Mouse (Mus musculus): ENCODE data around the gene Dao.

Dao gene

GRCm38 (mm10) chr5:114028111-114028510, 24.6 kb downstream of the Dao start:
- H3K36me3 ChIP-seq (ENCODE audit: control insufficient read depth, insufficient read depth, low read length, poor library complexity, severe bottlenecking): no peaks in the 10 kb centered on the region
- DNase-seq (ENCODE audit: low read depth, low spot score): no peak
- H3K27me3 ChIP-seq (ENCODE audit: control insufficient read depth, insufficient read depth, low read length, poor library complexity, severe bottlenecking): no peaks in the 10 kb centered on the region; the same call in 1 of the 2 replicates

DNA sequence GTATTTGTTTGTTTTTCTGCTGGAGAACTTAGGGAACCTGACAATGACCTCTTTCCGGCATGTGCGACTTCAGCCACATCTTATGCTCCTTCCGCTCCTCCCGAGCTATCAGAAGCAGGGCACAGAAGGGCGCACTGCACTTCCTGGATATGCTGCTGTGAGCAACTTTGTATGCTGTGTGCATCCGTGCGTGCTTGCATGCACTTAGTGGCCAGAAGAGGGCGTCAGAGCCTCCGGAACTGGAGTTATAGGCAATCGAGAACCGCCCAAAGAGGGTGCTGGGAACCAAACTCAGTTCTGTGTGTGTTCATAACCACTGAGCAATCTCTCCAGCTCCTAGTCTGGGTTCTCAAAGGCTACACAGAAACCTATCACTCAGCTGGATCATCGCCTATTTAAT, 27.1 kb downstream of the Dao start:
- H3K27me3 ChIP-seq (ENCODE audit: control insufficient read depth, insufficient read depth, low read length, poor library complexity, severe bottlenecking): no peaks in the 10 kb centered on the region
- no peak for DNase-seq (ENCODE audit: low read depth, low spot score)
- H3K36me3 ChIP-seq (ENCODE audit: control insufficient read depth, insufficient read depth, low read length, poor library complexity, severe bottlenecking): no peaks in the 10 kb centered on the region

DNA sequence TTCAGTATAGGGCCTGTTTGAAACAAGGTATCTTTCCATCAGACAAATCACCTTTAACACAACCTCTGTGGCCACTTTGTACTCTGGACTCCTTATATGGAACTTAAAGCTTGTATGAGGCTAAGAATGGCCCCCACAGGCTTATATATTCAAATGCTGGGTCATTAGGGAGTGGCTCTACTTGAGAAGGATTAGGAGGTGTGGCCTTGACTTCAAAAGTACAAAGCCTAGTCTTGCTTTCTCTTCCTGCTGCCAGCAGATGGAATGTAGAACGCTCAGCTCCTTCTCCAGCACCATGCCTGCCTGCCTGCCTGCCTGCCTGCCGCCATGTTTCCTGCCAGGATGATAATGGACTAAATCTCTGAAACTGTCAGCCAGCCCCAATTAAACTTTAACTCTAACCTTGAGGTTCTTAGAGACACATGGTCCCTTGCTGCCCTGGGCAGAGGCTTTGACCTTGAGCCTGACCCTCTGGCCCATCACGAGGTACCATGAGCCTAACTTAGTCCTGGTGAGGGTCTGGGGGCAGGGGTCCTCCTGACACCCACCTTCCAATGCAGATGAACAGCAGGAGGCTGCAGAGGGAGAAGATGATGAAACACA, 28.8 kb downstream of the Dao start:
- DNase-seq (ENCODE audit: low read depth, low spot score): no peak
- no peaks in the 10 kb centered on the region for H3K36me3 ChIP-seq (ENCODE audit: control insufficient read depth, insufficient read depth, low read length, poor library complexity, severe bottlenecking)
- no peaks in the 10 kb centered on the region for H3K27me3 ChIP-seq (ENCODE audit: control insufficient read depth, insufficient read depth, low read length, poor library complexity, severe bottlenecking)

DNA sequence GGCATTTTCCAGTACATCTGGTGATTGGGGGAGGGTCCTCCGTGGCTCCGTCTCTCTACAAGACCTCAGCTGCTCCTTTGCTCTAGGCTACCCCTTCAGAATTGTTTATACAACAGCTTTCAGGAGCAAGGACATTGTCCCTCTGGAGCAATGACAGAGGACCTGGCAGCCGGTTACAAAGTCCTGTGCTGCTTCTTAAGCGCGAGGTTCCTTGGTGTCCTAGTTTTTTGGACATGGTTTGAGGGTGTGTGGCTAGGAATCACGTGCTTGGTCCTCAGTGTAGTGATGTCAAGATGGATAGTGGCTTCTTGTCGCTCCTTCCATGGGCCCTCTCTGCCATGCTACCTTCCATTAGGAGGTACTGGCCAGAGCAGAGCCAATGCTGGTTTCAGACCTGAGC, 30.9 kb downstream of the Dao start:
- no peak for DNase-seq (ENCODE audit: low read depth, low spot score)
- H3K27me3 ChIP-seq (ENCODE audit: control insufficient read depth, insufficient read depth, low read length, poor library complexity, severe bottlenecking): no peaks in the 10 kb centered on the region
- H3K36me3 ChIP-seq (ENCODE audit: control insufficient read depth, insufficient read depth, low read length, poor library complexity, severe bottlenecking): no peaks in the 10 kb centered on the region

DNA sequence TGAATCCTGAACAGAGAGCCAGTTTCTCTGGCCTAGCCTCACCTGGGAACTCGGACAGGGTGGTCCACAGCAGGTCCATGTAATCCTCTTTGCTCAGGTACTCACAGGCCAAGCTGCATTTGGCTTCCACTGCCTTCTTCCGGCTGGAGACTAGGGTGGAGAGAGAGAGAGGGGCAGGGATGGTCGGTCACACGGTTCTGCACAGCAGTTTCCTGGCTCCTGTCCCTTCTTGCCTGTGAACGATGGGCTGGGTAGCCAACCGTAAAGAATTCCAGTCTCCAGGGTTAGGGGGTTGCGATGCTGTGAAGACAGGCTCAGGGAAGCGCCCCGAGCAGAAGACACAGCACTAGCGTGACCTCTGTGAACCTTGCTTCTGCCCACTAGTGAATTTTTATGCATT, 31.6 kb downstream of the Dao start:
- H3K27me3 ChIP-seq (ENCODE audit: control insufficient read depth, insufficient read depth, low read length, poor library complexity, severe bottlenecking): no peaks in the 10 kb centered on the region
- no peak for DNase-seq (ENCODE audit: low read depth, low spot score)
- no peaks in the 10 kb centered on the region for H3K36me3 ChIP-seq (ENCODE audit: control insufficient read depth, insufficient read depth, low read length, poor library complexity, severe bottlenecking)

DNA sequence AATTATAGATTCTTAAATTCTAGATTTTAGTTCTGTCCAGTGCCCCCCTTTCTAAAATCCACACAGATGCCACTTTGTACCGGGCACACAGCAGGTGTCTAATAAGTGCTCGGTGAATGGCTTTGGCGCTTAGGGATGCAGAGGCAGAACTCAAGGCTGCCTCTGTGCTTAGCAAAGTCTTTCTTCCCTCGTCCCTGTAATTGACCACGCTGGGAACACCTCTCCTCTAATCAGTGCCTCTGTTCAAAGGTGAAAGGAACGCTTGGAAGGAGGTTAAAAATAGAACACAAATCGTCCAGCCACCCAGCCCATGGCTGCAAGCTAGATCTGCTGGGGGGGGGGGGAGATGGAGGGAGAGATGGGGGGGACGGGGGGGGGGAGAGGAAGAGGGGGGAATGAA, 37.0 kb downstream of the Dao start:
- no peak for DNase-seq (ENCODE audit: low read depth, low spot score)
- Histone ChIP-seq H3K27me3 (ENCODE audit: control insufficient read depth, insufficient read depth, low read length, poor library complexity, severe bottlenecking) (no peaks in the 10 kb centered on the region), H3K36me3 (ENCODE audit: control insufficient read depth, insufficient read depth, low read length, poor library complexity, severe bottlenecking) (no peaks in the 10 kb centered on the region)

DNA sequence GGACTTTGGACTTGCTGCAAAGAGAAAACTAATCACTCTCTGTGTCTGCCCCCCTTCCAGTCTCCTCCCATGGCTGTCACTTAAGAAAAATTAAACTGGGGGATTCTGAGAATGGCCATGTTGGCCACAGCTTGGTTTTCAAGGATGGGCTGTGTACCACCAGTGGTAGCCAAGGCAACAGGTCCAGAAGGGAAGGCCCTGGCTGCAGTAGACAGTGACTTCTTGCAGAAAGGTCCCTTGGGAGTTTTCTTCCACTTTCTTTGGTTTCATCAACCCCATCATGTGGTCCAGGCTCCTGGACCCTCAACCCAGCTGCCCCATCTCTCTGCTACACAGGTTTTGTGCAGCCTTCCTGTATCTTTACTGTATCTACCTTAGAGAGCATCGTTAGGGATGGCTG, 37.4 kb downstream of the Dao start:
- H3K36me3 ChIP-seq (ENCODE audit: control insufficient read depth, insufficient read depth, low read length, poor library complexity, severe bottlenecking): no peaks in the 10 kb centered on the region
- no peak for DNase-seq (ENCODE audit: low read depth, low spot score)
- no peaks in the 10 kb centered on the region for H3K27me3 ChIP-seq (ENCODE audit: control insufficient read depth, insufficient read depth, low read length, poor library complexity, severe bottlenecking)

DNA sequence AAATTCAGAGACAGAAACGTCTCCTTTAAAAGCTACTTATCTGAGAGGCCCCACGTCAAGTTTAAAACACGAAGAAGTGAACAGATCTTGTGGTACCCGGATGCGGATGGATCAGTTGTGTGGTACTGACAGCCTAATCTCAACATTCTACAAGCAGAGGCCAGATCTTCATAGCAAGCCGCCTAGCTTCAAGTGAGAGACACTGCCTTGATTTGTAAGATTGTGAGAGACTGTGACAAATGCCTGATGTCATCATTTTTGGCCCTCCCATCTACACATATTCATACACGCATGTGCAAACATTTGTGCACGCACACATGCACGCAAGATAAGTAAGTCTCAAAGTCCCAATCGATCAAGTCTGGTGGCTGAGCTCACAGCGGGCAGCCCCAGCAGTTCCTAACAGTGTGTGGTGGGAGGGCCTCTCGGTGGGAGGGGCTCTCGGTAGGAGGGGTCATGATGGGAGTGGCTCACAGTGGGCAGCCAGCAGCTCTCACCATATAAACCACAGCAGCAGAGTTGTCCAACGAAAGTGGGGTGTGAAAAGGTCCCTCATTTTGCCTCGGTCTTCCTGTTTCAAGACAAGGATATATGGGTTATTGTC, 37.9 kb downstream of the Dao start:
- Histone ChIP-seq H3K36me3 (ENCODE audit: control insufficient read depth, insufficient read depth, low read length, poor library complexity, severe bottlenecking) (no peaks in the 10 kb centered on the region), H3K27me3 (ENCODE audit: control insufficient read depth, insufficient read depth, low read length, poor library complexity, severe bottlenecking) (no peaks in the 10 kb centered on the region)
- peak; percentile 34 for DNase-seq (ENCODE audit: low read depth, low spot score)

- no peaks in the 10 kb centered on the region for H3K36me3 ChIP-seq (ENCODE audit: control insufficient read depth, insufficient read depth, low read length, poor library complexity, severe bottlenecking)
- no peak for DNase-seq (ENCODE audit: low read depth, low spot score)
- no peaks in the 10 kb centered on the region for H3K27me3 ChIP-seq (ENCODE audit: control insufficient read depth, insufficient read depth, low read length, poor library complexity, severe bottlenecking)
Observed at GRCm38 (mm10) chr5:114043800-114044199, 40.3 kb downstream of the Dao start.

GRCm38 (mm10) chr5:114045134-114045533, 41.6 kb downstream of the Dao start:
- no peaks in the 10 kb centered on the region for H3K27me3 ChIP-seq (ENCODE audit: control insufficient read depth, insufficient read depth, low read length, poor library complexity, severe bottlenecking)
- DNase-seq (ENCODE audit: low read depth, low spot score): peak; percentile 61
- no peaks in the 10 kb centered on the region for H3K36me3 ChIP-seq (ENCODE audit: control insufficient read depth, insufficient read depth, low read length, poor library complexity, severe bottlenecking)

DNA sequence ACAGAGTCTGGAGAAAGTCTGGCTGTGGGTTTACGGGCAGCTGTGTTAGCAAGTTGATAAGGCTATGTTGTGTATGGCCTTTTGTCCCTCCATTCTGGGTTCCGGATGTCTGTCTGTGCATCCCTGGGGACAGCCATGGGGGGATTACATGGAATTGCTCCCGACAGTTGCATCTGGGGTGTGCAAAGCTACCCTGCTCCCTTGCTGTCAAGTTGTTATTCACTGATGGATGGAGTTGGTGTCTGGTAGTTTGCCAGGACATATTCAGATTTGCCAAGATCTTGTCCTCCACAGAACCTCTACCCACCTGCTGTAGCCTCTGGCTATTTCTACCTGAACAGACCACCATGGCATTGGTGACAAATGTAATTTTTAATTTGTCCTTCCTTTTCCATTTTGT, 42.6 kb downstream of the Dao start:
- no peaks in the 10 kb centered on the region for H3K27me3 ChIP-seq (ENCODE audit: control insufficient read depth, insufficient read depth, low read length, poor library complexity, severe bottlenecking)
- no peaks in the 10 kb centered on the region for H3K36me3 ChIP-seq (ENCODE audit: control insufficient read depth, insufficient read depth, low read length, poor library complexity, severe bottlenecking)
- no peak for DNase-seq (ENCODE audit: low read depth, low spot score)

GRCm38 (mm10) chr5:114046604-114047003, 43.1 kb downstream of the Dao start:
- Histone ChIP-seq H3K27me3 (ENCODE audit: control insufficient read depth, insufficient read depth, low read length, poor library complexity, severe bottlenecking) (no peaks in the 10 kb centered on the region), H3K36me3 (ENCODE audit: control insufficient read depth, insufficient read depth, low read length, poor library complexity, severe bottlenecking) (no peaks in the 10 kb centered on the region)
- peak; percentile 20 for DNase-seq (ENCODE audit: low read depth, low spot score)

GRCm38 (mm10) chr5:114047182-114047581, 43.7 kb downstream of the Dao start:
- no peak for DNase-seq (ENCODE audit: low read depth, low spot score)
- Histone ChIP-seq H3K36me3 (ENCODE audit: control insufficient read depth, insufficient read depth, low read length, poor library complexity, severe bottlenecking) (no peaks in the 10 kb centered on the region), H3K27me3 (ENCODE audit: control insufficient read depth, insufficient read depth, low read length, poor library complexity, severe bottlenecking) (no peaks in the 10 kb centered on the region)

DNA sequence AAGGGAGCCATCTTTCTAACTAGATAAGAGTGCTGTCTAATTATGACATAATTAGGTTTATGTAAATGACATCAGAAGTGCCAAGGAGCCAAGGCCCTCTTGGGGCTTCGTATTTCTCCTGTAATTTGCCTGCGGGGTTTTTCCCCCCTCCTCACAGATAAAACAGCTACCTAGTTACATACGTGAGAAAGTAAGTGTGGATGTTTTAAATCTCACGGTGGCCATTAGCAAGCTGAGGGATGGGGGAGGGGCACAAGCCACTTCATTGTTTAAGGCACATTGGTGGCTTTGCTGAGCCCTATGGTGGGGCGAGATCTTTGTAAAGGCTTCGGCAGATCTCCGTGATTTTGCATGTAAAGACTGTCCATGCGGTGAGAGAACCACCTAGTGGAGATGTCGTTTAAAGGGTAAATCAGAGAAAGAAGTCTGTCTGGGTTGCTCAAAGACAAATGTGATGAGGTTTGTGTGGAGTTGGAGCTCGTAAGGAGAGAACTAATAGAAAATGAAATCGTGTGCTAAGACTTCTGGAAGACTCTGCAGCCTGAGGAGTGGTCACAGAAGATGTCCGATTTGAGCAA, 45.3 kb downstream of the Dao start:
- H3K36me3 ChIP-seq (ENCODE audit: control insufficient read depth, insufficient read depth, low read length, poor library complexity, severe bottlenecking): no peaks in the 10 kb centered on the region
- H3K27me3 ChIP-seq (ENCODE audit: control insufficient read depth, insufficient read depth, low read length, poor library complexity, severe bottlenecking): no peaks in the 10 kb centered on the region
- DNase-seq (ENCODE audit: low read depth, low spot score): no peak

- DNase-seq (ENCODE audit: low read depth, low spot score): peak; percentile 56
- Histone ChIP-seq H3K27me3 (ENCODE audit: control insufficient read depth, insufficient read depth, low read length, poor library complexity, severe bottlenecking) (no peaks in the 10 kb centered on the region), H3K36me3 (ENCODE audit: control insufficient read depth, insufficient read depth, low read length, poor library complexity, severe bottlenecking) (no peaks in the 10 kb centered on the region)
Observed at GRCm38 (mm10) chr5:114052246-114052761, 48.8 kb downstream of the Dao start.

Measured in splenic B cell, adult 2 months (primary cell).